Mouse (Mus musculus) retina, embryonic 14.5 days (tissue): ENCODE measurements around the gene B3gnt5.

Experiments
- DNase-seq: peaks from one replicate; pipeline ENCODE4 v3.0.0-alpha.2; 2015; ENCODE audit warnings: low spot score

Gene B3gnt5

GRCm38 (mm10) chr16:19760074-19760473, at the start of gene B3gnt5:
TSS of gene B3gnt5 (plus strand) at chr16:19760208.
- peak; percentile 89 for DNase-seq

GRCm38 (mm10) chr16:19720959-19721358, 39.0 kb upstream of the B3gnt5 start:
- no peak for DNase-seq

- DNase-seq = peak; percentile 73
Observed at GRCm38 (mm10) chr16:19724139-19724538, 35.9 kb upstream of the B3gnt5 start.

GRCm38 (mm10) chr16:19732896-19733295, 27.1 kb upstream of the B3gnt5 start:
- DNase-seq = no peak

GRCm38 (mm10) chr16:19760505-19761496, 793 bp downstream of the B3gnt5 start:
- DNase-seq = peak; percentile 68

- peak; percentile 14 for DNase-seq
Observed at GRCm38 (mm10) chr16:19761691-19762090, 1.7 kb downstream of the B3gnt5 start.

- no peak for DNase-seq
Observed at GRCm38 (mm10) chr16:19766107-19766506, 6.1 kb downstream of the B3gnt5 start.

- no peak for DNase-seq
Observed at GRCm38 (mm10) chr16:19768046-19768445, 8.0 kb downstream of the B3gnt5 start.

- DNase-seq = no peak
Observed at GRCm38 (mm10) chr16:19772013-19772412, 12.0 kb downstream of the B3gnt5 start.

GRCm38 (mm10) chr16:19786386-19787090, 26.5 kb downstream of the B3gnt5 start:
- peak; percentile 17 for DNase-seq

GRCm38 (mm10) chr16:19789914-19790313, 29.9 kb downstream of the B3gnt5 start:
- DNase-seq = no peak

GRCm38 (mm10) chr16:19818801-19819200, 58.8 kb downstream of the B3gnt5 start:
- no peak for DNase-seq
